Mouse (Mus musculus) embryonic facial prominence, embryonic 15.5 days (tissue): ENCODE results near the gene Dock3. TPM values are rescaled to one million over a fixed set of nuclear protein-coding genes. Genes with fewer than 3 reads are reported as not detected.
A peak's percentile ranks its signal among the peaks of the same experiment; 100 is the strongest.

Source experiments
- ATAC-seq: fragments of 200-750 bp; cut with Nextera tagmentation; 2 replicates; pipeline ENCODE4 v1.8.0; 2017; ENCODE audit warnings: low read depth, moderate TSS enrichment; ENCODE audit not compliant: insufficient number of reproducible peaks, low FRiP score, low TSS enrichment
- H3K27ac ChIP-seq: fragments of 300-500 bp; sonication (generic); replicated peaks from 2 replicates; pipeline ENCODE4 v1.5.1; 2015; ENCODE audit warnings: mild to moderate bottlenecking, inconsistent platforms
- H3K27me3 ChIP-seq: fragments of 300-500 bp; sonication (generic); 2 replicates; pipeline ENCODE4 v1.6.1; 2015; ENCODE audit warnings: inconsistent platforms
- H3K36me3 ChIP-seq: fragments of 300-500 bp; sonication (generic); 2 replicates; pipeline ENCODE4 v1.6.1; 2015; ENCODE audit warnings: mild to moderate bottlenecking, inconsistent platforms
- H3K4me1 ChIP-seq: fragments of 300-500 bp; sonication (generic); 2 replicates; pipeline ENCODE4 v1.6.1; 2015; ENCODE audit warnings: inconsistent platforms
- H3K4me2 ChIP-seq: fragments of 300-500 bp; sonication (generic); replicated peaks from 2 replicates; pipeline ENCODE4 v1.6.1; 2015; ENCODE audit warnings: mild to moderate bottlenecking, inconsistent platforms
- H3K4me3 ChIP-seq: fragments of 300-500 bp; sonication (generic); replicated peaks from 2 replicates; pipeline ENCODE4 v1.5.1; 2015; ENCODE audit warnings: mild to moderate bottlenecking, inconsistent platforms
- H3K9ac ChIP-seq: fragments of 300-500 bp; sonication (generic); 2 replicates; pipeline ENCODE4 v1.6.1; 2015; ENCODE audit warnings: inconsistent platforms
- H3K9me3 ChIP-seq: fragments of 300-500 bp; sonication (generic); replicated peaks from 2 replicates; pipeline ENCODE4 v1.6.1; 2016; ENCODE audit warnings: inconsistent platforms
- whole genome bisulfite sequencing: fragments of 180-500 bp; shearing (Covaris S2); methylation state at CpG from one replicate; pipeline ENCODE4 v1.1.7; 2015; 5-methylcytosine and 5-hydroxymethylcytosine counted together
- polyA plus RNA-seq: library from polyadenylated mRNA; unstranded; fragments of >200 nt; fragmentation: Nextera tagmentation; extraction: Ambion mirVana; gene quantifications from 2 replicates; pipeline ENCODE4 v1.2.1, GENCODE M21; 2015

Dock3 gene
- polyA plus RNA-seq, 1 experiment from 2014 or later, result 0.56 TPM

DNA sequence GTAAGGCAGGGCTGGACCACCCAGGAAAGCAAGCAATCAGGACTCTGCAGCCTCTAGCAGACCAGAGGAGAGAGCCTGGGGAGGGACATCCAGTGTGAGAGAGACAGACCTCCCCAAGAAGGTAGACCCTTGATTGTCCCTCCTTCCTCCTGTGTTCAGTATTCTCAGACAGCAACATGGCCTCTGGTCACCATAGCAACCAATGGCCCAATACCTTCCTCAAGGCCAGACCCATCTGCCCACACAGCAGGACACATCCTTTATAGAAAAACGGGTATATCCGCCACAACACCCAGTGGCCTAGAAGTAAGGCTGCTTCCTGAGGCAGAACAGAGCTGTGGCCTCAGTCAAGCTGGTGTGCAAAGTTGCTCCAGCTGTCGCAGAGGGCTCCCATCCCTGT, 23.9 kb upstream of the Dock3 start:
- Histone ChIP-seq H3K4me1 (peaks cover 6% of the 10 kb centered on the region; the same call in 1 of the 2 replicates), H3K27ac (no peak overlapping the region), H3K4me2 (no peak overlapping the region), H3K9ac (no peak overlapping the region), H3K36me3 (no peaks in the 10 kb centered on the region), H3K9me3 (no peaks in the 10 kb centered on the region), H3K27me3 (no peaks in the 10 kb centered on the region), H3K4me3 (no peak overlapping the region)
- WGBS, result 62% methylated on average over 3 of the region's 3 CpGs
- ATAC-seq, result no peak

- Histone ChIP-seq H3K4me1 (peaks cover 6% of the 10 kb centered on the region; the same call in 1 of the 2 replicates), H3K4me2 (no peak overlapping the region), H3K27ac (no peak overlapping the region), H3K9me3 (no peaks in the 10 kb centered on the region), H3K9ac (no peak overlapping the region), H3K27me3 (no peaks in the 10 kb centered on the region), H3K4me3 (no peak overlapping the region), H3K36me3 (no peaks in the 10 kb centered on the region)
- WGBS, result 88% methylated on average over 3 of the region's 3 CpGs
- no peak for ATAC-seq
Measured at GRCm38 (mm10) chr9:107254925-107255324, 23.2 kb upstream of the Dock3 start.

GRCm38 (mm10) chr9:107254476-107254875, 22.8 kb upstream of the Dock3 start:
- no peaks in the 10 kb centered on the region for H3K9me3 ChIP-seq
- H3K4me1 ChIP-seq, result 0 out of 2 replicates have a peak, but pooled peaks cover 3% of the 10 kb centered on the region
- no peaks in the 10 kb centered on the region for H3K27me3 ChIP-seq
- no peak overlapping the region for H3K9ac ChIP-seq
- ATAC-seq, result no peak
- H3K4me3 ChIP-seq, result no peak overlapping the region
- H3K4me2 ChIP-seq, result no peak overlapping the region
- H3K36me3 ChIP-seq, result no peaks in the 10 kb centered on the region
- WGBS, result 50% methylated on average over 12 of the region's 12 CpGs
- H3K27ac ChIP-seq, result no peak overlapping the region

DNA sequence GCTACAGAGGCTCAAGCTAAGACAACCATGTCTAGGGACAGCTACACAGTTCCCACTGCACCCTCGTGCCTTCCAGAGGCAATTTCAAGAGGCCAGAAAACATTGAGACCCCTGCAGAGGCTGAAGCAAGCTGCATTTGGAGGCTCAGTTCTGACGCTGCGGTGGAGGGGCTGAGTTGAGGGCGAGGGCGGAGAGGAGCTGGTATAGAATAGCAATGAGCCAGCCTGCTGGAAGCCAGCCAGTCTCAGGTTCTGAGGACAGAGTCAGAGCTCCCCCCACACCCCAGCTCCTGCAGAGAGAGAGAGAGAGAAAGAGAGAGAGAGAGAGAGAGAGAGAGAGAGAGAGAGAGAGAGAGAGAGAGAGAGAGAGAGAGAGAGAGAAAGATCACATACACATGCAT, 20.5 kb upstream of the Dock3 start:
- no peak overlapping the region for H3K9ac ChIP-seq
- 0 out of 2 replicates have a peak, but pooled peaks cover 3% of the 10 kb centered on the region for H3K4me1 ChIP-seq
- H3K9me3 ChIP-seq, result no peaks in the 10 kb centered on the region
- H3K27ac ChIP-seq, result no peak overlapping the region
- no peaks in the 10 kb centered on the region for H3K36me3 ChIP-seq
- no peaks in the 10 kb centered on the region for H3K27me3 ChIP-seq
- H3K4me3 ChIP-seq, result no peak overlapping the region
- no peak overlapping the region for H3K4me2 ChIP-seq
- WGBS, result 40% methylated on average over 5 of the region's 5 CpGs
- ATAC-seq, result no peak

DNA sequence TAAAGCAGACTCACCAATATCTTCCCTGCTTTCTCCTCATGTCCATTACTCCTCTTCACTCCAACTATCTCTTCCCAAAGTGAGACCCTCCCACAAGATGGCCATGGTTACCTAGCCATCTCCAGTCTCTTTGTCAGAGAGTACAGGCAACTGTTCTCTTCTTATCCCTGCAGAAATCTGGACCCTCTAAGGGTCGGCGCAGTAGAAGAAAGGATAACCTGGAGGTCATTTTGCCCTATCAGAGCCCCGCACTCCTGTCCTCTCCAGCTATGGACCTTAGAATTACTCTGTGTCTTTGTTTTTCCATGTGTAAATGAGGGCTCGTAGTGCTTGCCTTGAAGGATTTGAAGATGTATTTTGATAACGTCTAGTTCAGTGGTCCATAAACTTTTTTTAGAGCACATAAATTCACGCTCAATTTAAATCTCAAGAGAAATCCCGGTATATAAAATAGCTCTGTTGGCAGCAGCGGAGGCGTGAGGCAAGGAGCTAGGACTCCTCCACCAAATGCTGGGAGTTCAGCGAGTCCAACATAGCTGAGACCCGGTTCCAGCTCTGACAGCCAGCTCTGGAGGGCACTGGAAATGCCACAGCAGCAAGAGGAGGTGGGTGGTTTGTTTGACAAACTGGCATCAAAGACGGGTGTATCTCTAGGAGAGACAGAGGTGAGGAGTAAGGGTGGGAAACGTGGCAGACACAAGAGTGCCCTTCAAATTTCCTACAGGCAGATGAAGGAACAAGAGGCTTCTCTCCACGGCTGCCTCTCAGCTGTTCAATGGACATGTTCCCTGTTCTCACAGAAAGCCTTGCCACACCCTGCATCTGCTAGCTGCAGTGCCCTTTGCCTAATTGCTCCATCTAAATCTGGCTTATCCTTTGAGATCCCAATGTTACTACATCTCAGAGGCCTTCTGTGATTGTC, 19.0 kb upstream of the Dock3 start:
- Histone ChIP-seq H3K9ac (no peak overlapping the region), H3K9me3 (no peaks in the 10 kb centered on the region), H3K27ac (no peak overlapping the region), H3K4me1 (0 out of 2 replicates have a peak, but pooled peaks cover 3% of the 10 kb centered on the region), H3K4me2 (no peak overlapping the region), H3K27me3 (no peaks in the 10 kb centered on the region), H3K36me3 (no peaks in the 10 kb centered on the region), H3K4me3 (no peak overlapping the region)
- no peak for ATAC-seq
- WGBS, result 74% methylated on average over 14 of the region's 14 CpGs

GRCm38 (mm10) chr9:107249154-107249553, 17.4 kb upstream of the Dock3 start:
- no peaks in the 10 kb centered on the region for H3K9me3 ChIP-seq
- H3K27me3 ChIP-seq, result no peaks in the 10 kb centered on the region
- H3K4me2 ChIP-seq, result no peak overlapping the region
- no peak overlapping the region for H3K4me3 ChIP-seq
- H3K9ac ChIP-seq, result no peak overlapping the region
- no peak overlapping the region for H3K27ac ChIP-seq
- 0 out of 2 replicates have a peak, but pooled peaks cover 3% of the 10 kb centered on the region for H3K4me1 ChIP-seq
- no peak for ATAC-seq
- no peaks in the 10 kb centered on the region for H3K36me3 ChIP-seq
- WGBS, result 68% methylated on average over 6 of the region's 6 CpGs

- H3K27ac ChIP-seq, result no peak overlapping the region
- H3K9ac ChIP-seq, result no peak overlapping the region
- no peaks in the 10 kb centered on the region for H3K9me3 ChIP-seq
- H3K4me1 ChIP-seq, result no peaks in the 10 kb centered on the region
- 65% methylated on average over 4 of the region's 4 CpGs for WGBS
- no peak overlapping the region for H3K4me3 ChIP-seq
- H3K36me3 ChIP-seq, result no peaks in the 10 kb centered on the region
- H3K4me2 ChIP-seq, result no peak overlapping the region
- no peak for ATAC-seq
- peaks cover 5% of the 10 kb centered on the region; the same call in 1 of the 2 replicates for H3K27me3 ChIP-seq
Measured at GRCm38 (mm10) chr9:107246170-107246569, 14.5 kb upstream of the Dock3 start.

DNA sequence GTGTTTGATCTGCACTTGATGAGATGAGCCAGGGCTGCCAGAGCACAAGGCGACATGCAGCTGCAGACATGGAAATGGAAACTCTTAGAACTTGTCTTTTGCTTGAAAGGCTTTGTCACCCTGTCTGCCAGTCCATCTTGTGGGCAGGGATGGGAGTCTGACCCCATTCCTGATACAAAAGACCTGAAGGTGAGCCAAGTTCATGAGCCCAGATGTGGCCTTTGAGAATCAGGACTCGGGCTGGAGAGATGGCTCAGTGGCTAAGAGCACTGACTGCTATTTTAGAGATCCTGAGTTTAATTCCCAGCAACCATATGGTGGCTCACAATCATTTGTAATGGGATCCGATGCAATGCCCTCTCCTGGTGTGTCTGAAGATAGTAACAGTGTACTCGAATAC, 13.6 kb upstream of the Dock3 start:
- Histone ChIP-seq H3K4me3 (no peak overlapping the region), H3K27ac (no peak overlapping the region), H3K36me3 (no peaks in the 10 kb centered on the region), H3K4me2 (no peak overlapping the region), H3K9me3 (no peaks in the 10 kb centered on the region), H3K27me3 (peaks cover 5% of the 10 kb centered on the region; the same call in 1 of the 2 replicates), H3K9ac (no peak overlapping the region), H3K4me1 (no peaks in the 10 kb centered on the region)
- ATAC-seq, result no peak
- 85% methylated on average over 4 of the region's 4 CpGs for WGBS

DNA sequence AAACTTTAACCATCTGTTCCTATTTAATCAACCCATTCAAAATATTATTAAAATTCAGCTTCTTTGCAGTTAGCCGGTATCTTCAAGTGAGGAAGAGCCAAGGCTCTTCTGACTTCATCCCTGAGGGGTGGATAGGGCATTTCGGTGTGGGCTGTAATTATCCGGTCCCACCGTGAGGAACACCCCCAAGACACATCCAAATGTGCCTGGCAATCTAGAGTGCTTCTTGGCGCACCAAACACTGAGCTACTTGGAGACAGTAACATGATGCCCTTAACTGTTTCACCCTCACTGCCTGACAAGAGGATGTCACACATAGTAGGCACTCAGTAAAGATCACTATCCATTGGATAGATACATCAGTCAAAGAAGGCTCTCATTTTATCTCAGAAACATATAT, 4.4 kb upstream of the Dock3 start:
- 53% methylated on average over 5 of the region's 5 CpGs for WGBS
- no peaks in the 10 kb centered on the region for H3K9me3 ChIP-seq

GRCm38 (mm10) chr9:107235261-107235660, 3.6 kb upstream of the Dock3 start:
- Histone ChIP-seq H3K9ac (no peak overlapping the region), H3K4me3 (no peak overlapping the region), H3K36me3 (no peaks in the 10 kb centered on the region), H3K4me2 (no peak overlapping the region), H3K27ac (no peak overlapping the region), H3K4me1 (peaks cover 12% of the 10 kb centered on the region), H3K27me3 (peaks cover 82% of the 10 kb centered on the region), H3K9me3 (no peaks in the 10 kb centered on the region)
- WGBS, result 51% methylated on average over 5 of the region's 5 CpGs
- ATAC-seq, result no peak

More for the DNA sequence above, 4.4 kb upstream of the Dock3 start:
- Histone ChIP-seq H3K27me3 (peaks cover 77% of the 10 kb centered on the region), H3K4me3 (no peak overlapping the region), H3K4me2 (no peak overlapping the region), H3K9ac (no peak overlapping the region), H3K4me1 (peaks cover 9% of the 10 kb centered on the region), H3K36me3 (no peaks in the 10 kb centered on the region), H3K27ac (no peak overlapping the region)
- ATAC-seq, result no peak

- peak overlapping the region; percentile 99 for H3K4me2 ChIP-seq
- H3K9ac ChIP-seq, result no peak overlapping the region
Measured at GRCm38 (mm10) chr9:107232140-107232539, 431 bp upstream of the Dock3 start.

More at GRCm38 (mm10) chr9:107232140-107232539, 431 bp upstream of the Dock3 start:
- no peak for ATAC-seq
- H3K27me3 ChIP-seq, result peaks cover 89% of the 10 kb centered on the region
- peak overlapping the region; percentile 60 for H3K4me3 ChIP-seq
- no peaks in the 10 kb centered on the region for H3K36me3 ChIP-seq
- H3K4me1 ChIP-seq, result peaks cover 12% of the 10 kb centered on the region
- H3K9me3 ChIP-seq, result no peaks in the 10 kb centered on the region
- 25% methylated on average over 9 of the region's 9 CpGs for WGBS
- H3K27ac ChIP-seq, result no peak overlapping the region
